ENCODE assay signal across 9 mouse cellular contexts in genomic region chr2:36135887-36136286, GRCm38 (mm10). TPM values are rescaled to one million over a fixed set of nuclear protein-coding genes. Genes with fewer than 3 reads are reported as not detected.
A peak's percentile ranks its signal among the peaks of the same experiment; 100 is the strongest.
DNase-seq lines count a peak whose midpoint lies in the region; ATAC-seq and TF ChIP-seq lines count a peak whose summit lies in the region.
"Had no signal": no experiment of that assay in that cellular context is flagged by ENCODE, and none has a peak within 500 bp of the region (broad histone marks: within the 10 kb centered on the region; RNA-seq: fewer than 3 reads in every experiment).

No protein-coding gene starts in this region.

- H3K27ac ChIP-seq in heart, embryonic 10.5 days: peak overlapping the region; percentile 94
- no peak overlapping the region for H3K27ac ChIP-seq in ES-Bruce4 (ENCODE audit: insufficient read depth, low read length)
- H3K27ac ChIP-seq in forebrain, embryonic 15.5 days (replicated peaks): peak overlapping the region; percentile 81; the same call in 1 of the 2 replicates
- peak overlapping the region; percentile 85 for H3K27ac ChIP-seq in liver, embryonic 15.5 days (replicated peaks)

- H3K9me3 ChIP-seq in heart, embryonic 10.5 days: no peaks in the 10 kb centered on the region
- H3K9me3 ChIP-seq in ES-Bruce4 (replicated peaks; ENCODE audit: control insufficient read depth, insufficient read depth, low read length, poor library complexity, severe bottlenecking): no peaks in the 10 kb centered on the region
- no peaks in the 10 kb centered on the region for H3K9me3 ChIP-seq in forebrain, embryonic 15.5 days
- H3K9me3 ChIP-seq in liver, embryonic 15.5 days (replicated peaks): no peaks in the 10 kb centered on the region

- intact Hi-C loops in left cerebral cortex, postnatal 25 days (cut with DNase I): loop anchor here (5.0 kb wide), 4 partner anchors 61 to 129 kb away; partner anchors contain the start of genes Morn5 and Ndufa8

- peak overlapping the region; percentile 61 for H3K4me2 ChIP-seq in forebrain, embryonic 15.5 days (replicated peaks)
- H3K4me2 ChIP-seq in liver, embryonic 15.5 days: peak overlapping the region; percentile 80

- TF ChIP-seq EP300 in ES-Bruce4 (IDR thresholded peaks at IDR 0.05; ENCODE audit: insufficient read depth, low read depth, low read length): no peak

- ATAC-seq in forebrain, embryonic 15.5 days (replicated peaks): 0 out of 2 replicates have a peak, but pooled peaks have one; percentile 0
- ATAC-seq in liver, embryonic 15.5 days (ENCODE audit: insufficient read depth): no peak

- TF ChIP-seq POLR2A in ES-Bruce4 (IDR thresholded peaks at IDR 0.05; ENCODE audit: insufficient read depth, low read length): no peak

- DNase-seq in heart, embryonic 10.5 days (ENCODE audit: low spot score): no peak
- no peak for DNase-seq in heart, adult 8-10 months (ENCODE audit: low spot score)
- DNase-seq in frontal cortex, postnatal 25 days (ENCODE audit: low spot score in 2 of 2): no peak
- no peak for DNase-seq in layer of hippocampus, adult 9-10 months (ENCODE audit: low spot score)
- no peak for DNase-seq in left cerebral cortex, postnatal 25 days (ENCODE audit: low spot score in 2 of 2)

- peaks cover 18% of the 10 kb centered on the region for H3K4me1 ChIP-seq in heart, embryonic 10.5 days
- no peaks in the 10 kb centered on the region for H3K4me1 ChIP-seq in ES-Bruce4 (ENCODE audit: control insufficient read depth, insufficient read depth, low read length)
- peaks cover 29% of the 10 kb centered on the region for H3K4me1 ChIP-seq in forebrain, embryonic 15.5 days
- H3K4me1 ChIP-seq in liver, embryonic 15.5 days (replicated peaks): peaks cover 23% of the 10 kb centered on the region

- WGBS in heart, embryonic 10.5 days: 1% methylated on average over 4 of the region's 4 CpGs
- 3% methylated on average over 4 of the region's 4 CpGs for WGBS in forebrain, embryonic 15.5 days
- whole genome bisulfite sequencing in liver, embryonic 15.5 days (ENCODE audit: insufficient replicate concordance): 0% methylated on average over 4 of the region's 4 CpGs

- peaks cover 39% of the 10 kb centered on the region for H3K36me3 ChIP-seq in heart, embryonic 10.5 days
- H3K36me3 ChIP-seq in ES-Bruce4 (ENCODE audit: control insufficient read depth, insufficient read depth, low read length, poor library complexity, severe bottlenecking): peaks cover 13% of the 10 kb centered on the region
- H3K36me3 ChIP-seq in forebrain, embryonic 15.5 days: peaks cover 34% of the 10 kb centered on the region
- peaks cover 34% of the 10 kb centered on the region for H3K36me3 ChIP-seq in liver, embryonic 15.5 days (replicated peaks)

- peak overlapping the region; percentile 73 for H3K4me3 ChIP-seq in heart, embryonic 10.5 days
- H3K4me3 ChIP-seq in ES-Bruce4 (ENCODE audit: low read depth, low read length): peak overlapping the region; percentile 89
- H3K4me3 ChIP-seq in forebrain, embryonic 15.5 days: peak overlapping the region; percentile 62
- peak overlapping the region; percentile 89 for H3K4me3 ChIP-seq in liver, embryonic 15.5 days (replicated peaks)

- H3K9ac ChIP-seq in ES-Bruce4 (ENCODE audit: low read depth, poor library complexity, severe bottlenecking): peak overlapping the region; percentile 68
- H3K9ac ChIP-seq in forebrain, embryonic 15.5 days (replicated peaks): peak overlapping the region; percentile 69
- peak overlapping the region; percentile 85 for H3K9ac ChIP-seq in liver, embryonic 15.5 days

- no peaks in the 10 kb centered on the region for H3K27me3 ChIP-seq in heart, embryonic 10.5 days (ENCODE audit: insufficient read depth, poor library complexity, severe bottlenecking)
- no peaks in the 10 kb centered on the region for H3K27me3 ChIP-seq in ES-Bruce4 (ENCODE audit: control insufficient read depth, insufficient read depth, low read length, poor library complexity, severe bottlenecking)
- no peaks in the 10 kb centered on the region for H3K27me3 ChIP-seq in forebrain, embryonic 15.5 days
- H3K27me3 ChIP-seq in liver, embryonic 15.5 days: no peaks in the 10 kb centered on the region

- TF ChIP-seq CTCF in ES-Bruce4 (IDR thresholded peaks at IDR 0.05; ENCODE audit: low read depth, low read length): no peak

RNA-seq across cellular contexts. Expression of gene Mrrf, which starts 0.3 kb away (rescaled TPM):
- polyA plus RNA-seq in heart, embryonic 10.5 days (2016; fragmentation: Nextera tagmentation; extraction: Ambion mirVana): 29.9 and 35.0 TPM in 2 replicates
- total RNA-seq in heart, adult 8-10 months (2022): 10 to 100 TPM; 40.5 to 44.0 (median 42.3) TPM
- polyA plus RNA-seq in ES-Bruce4 (2011; ENCODE audit: insufficient read depth, insufficient read length, low read depth, missing spikeins): 28.3 and 35.9 TPM in 2 replicates
- 21.4 and 24.1 TPM in 2 replicates for polyA plus RNA-seq in forebrain, embryonic 15.5 days (2015; fragmentation: Nextera tagmentation; extraction: Ambion mirVana)
- 17.2 and 18.3 TPM in 2 replicates for polyA plus RNA-seq in liver, embryonic 15.5 days (2015; fragmentation: Nextera tagmentation; extraction: Ambion mirVana)
- total RNA-seq in left cerebral cortex, postnatal 25 days (2021): 10 to 100 TPM; 15.5 to 20.0 TPM

RNA-seq across cellular contexts. Expression of gene Rbm18, which starts 0.7 kb away (rescaled TPM):
- polyA plus RNA-seq in heart, embryonic 10.5 days (2016; fragmentation: Nextera tagmentation; extraction: Ambion mirVana): 60.0 and 60.7 TPM in 2 replicates
- 10 to 100 TPM; 31.0 to 37.1 (median 33.3) TPM for total RNA-seq in heart, adult 8-10 months (2022)
- 33.6 and 40.6 TPM in 2 replicates for polyA plus RNA-seq in ES-Bruce4 (2011; ENCODE audit: insufficient read depth, insufficient read length, low read depth, missing spikeins)
- 149 and 164 TPM in 2 replicates for polyA plus RNA-seq in forebrain, embryonic 15.5 days (2015; fragmentation: Nextera tagmentation; extraction: Ambion mirVana)
- polyA plus RNA-seq in liver, embryonic 15.5 days (2015; fragmentation: Nextera tagmentation; extraction: Ambion mirVana): 22.8 and 23.8 TPM in 2 replicates
- 10 to 100 TPM; 53.4 to 54.6 TPM for total RNA-seq in left cerebral cortex, postnatal 25 days (2021)

RNA-seq across cellular contexts. Expression of gene Lhx6, which starts 30.7 kb away (rescaled TPM):
- polyA plus RNA-seq in heart, embryonic 10.5 days (2016; fragmentation: Nextera tagmentation; extraction: Ambion mirVana): 0.43 and 1.5 TPM in 2 replicates
- 1 to 10 TPM; 2.5 to 6.0 (median 3.3) TPM for total RNA-seq in heart, adult 8-10 months (2022)
- 0.94 and 1.1 TPM in 2 replicates for polyA plus RNA-seq in ES-Bruce4 (2011; ENCODE audit: insufficient read depth, insufficient read length, low read depth, missing spikeins)
- 36.3 and 36.8 TPM in 2 replicates for polyA plus RNA-seq in forebrain, embryonic 15.5 days (2015; fragmentation: Nextera tagmentation; extraction: Ambion mirVana)
- 0.31 and 0.37 TPM in 2 replicates for polyA plus RNA-seq in liver, embryonic 15.5 days (2015; fragmentation: Nextera tagmentation; extraction: Ambion mirVana)
- 10 to 100 TPM; 17.5 to 20.0 TPM for total RNA-seq in left cerebral cortex, postnatal 25 days (2021)
- total RNA-seq: granulocyte monocyte progenitor cell, adult 5-6 weeks had no signal

Comparison
In these comparisons a context has a peak if more than half of its experiments do, and no peak if none do; other contexts are left out.
1. RNA of gene Lhx6, which starts 30.7 kb away (polyA plus RNA-seq): 36.3 to 36.8 TPM in forebrain, embryonic 15.5 days; 0.43 to 1.5 TPM in heart, embryonic 10.5 days, 0.94 to 1.1 TPM in ES-Bruce4 and 0.31 to 0.37 TPM in liver, embryonic 15.5 days; every median in the first group is over 10 times any median in the second.
2. Peak in every context shown above with its lines, with median percentiles within 50 percentile points of each other: H3K4me3 ChIP-seq and H3K9ac ChIP-seq.